Mouse (Mus musculus): ENCODE data around the gene Prmt7.

- TF ChIP-seq CTCF (IDR thresholded peaks at IDR 0.05; ENCODE audit: low read depth) (0 out of 2 replicates have a peak, but pooled peaks have one; percentile 3), EP300 (IDR thresholded peaks at IDR 0.05; ENCODE audit: low read depth) (no peak)
These were observed 89.0 kb downstream of the Prmt7 start for GRCm38 (mm10) chr8:106299686-106300085.
